ENCODE assay signal across 8 mouse cellular contexts in the genomic region with DNA sequence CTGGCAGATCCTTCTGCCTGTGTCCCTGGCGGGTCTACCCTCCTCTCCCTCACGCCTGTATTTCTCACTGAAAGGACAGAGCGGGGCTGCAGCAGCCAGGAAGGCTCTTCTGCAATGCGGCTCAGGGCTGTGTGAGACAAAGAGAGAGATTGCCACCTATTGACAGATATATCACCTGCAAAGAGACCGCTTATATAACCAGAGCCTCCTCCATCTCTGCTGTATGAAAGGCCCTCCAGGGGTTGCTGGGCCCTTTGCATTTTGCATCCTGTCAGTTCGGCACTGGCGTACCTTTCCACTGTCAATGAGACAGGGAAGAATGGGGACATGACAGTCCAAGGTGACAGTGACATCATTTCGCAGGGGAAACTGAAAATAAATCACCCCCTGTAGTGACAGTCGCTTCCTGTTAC. TPM values are rescaled to one million over a fixed set of nuclear protein-coding genes. Genes with fewer than 3 reads are reported as not detected.
DNase-seq lines count a peak whose midpoint lies in the region; ATAC-seq and TF ChIP-seq lines count a peak whose summit lies in the region.

No protein-coding gene starts in this region.

- no peak overlapping the region for H3K27ac ChIP-seq in spleen, adult 2 months (ENCODE audit: insufficient read depth, low read length)
- peak overlapping the region; percentile 45 for H3K27ac ChIP-seq in cerebellum, adult 2 months (ENCODE audit: insufficient read depth, low read length)
- peak overlapping the region; percentile 82 for H3K27ac ChIP-seq in heart, embryonic 11.5 days (ENCODE audit: low read depth, low read length)
- peak overlapping the region; percentile 84 for H3K27ac ChIP-seq in kidney, embryonic 15.5 days
- 0 out of 2 replicates have a peak overlapping the region, but pooled peaks have one; percentile 9 for H3K27ac ChIP-seq in limb, embryonic 12.5 days

- 30% methylated on average over 9 of the region's 9 CpGs for WGBS in spleen, adult 2 months
- WGBS in cerebellum, adult 2 months: 10% methylated on average over 9 of the region's 9 CpGs
- 31% methylated on average over 9 of the region's 9 CpGs for WGBS in heart, embryonic 11.5 days (ENCODE audit: insufficient replicate concordance)
- 41% methylated on average over 9 of the region's 9 CpGs for WGBS in kidney, embryonic 15.5 days
- WGBS in limb, embryonic 12.5 days: 47% methylated on average over 9 of the region's 9 CpGs

- H3K27me3 ChIP-seq in spleen, adult 2 months (ENCODE audit: control insufficient read depth, insufficient read depth, low read length): no peaks in the 10 kb centered on the region
- no peaks in the 10 kb centered on the region for H3K27me3 ChIP-seq in cerebellum, adult 2 months (ENCODE audit: control insufficient read depth, insufficient read depth, low read length)
- no peaks in the 10 kb centered on the region for H3K27me3 ChIP-seq in heart, embryonic 11.5 days (ENCODE audit: control insufficient read depth, insufficient read depth, low read length)
- H3K27me3 ChIP-seq in kidney, embryonic 15.5 days: no peaks in the 10 kb centered on the region
- no peaks in the 10 kb centered on the region for H3K27me3 ChIP-seq in limb, embryonic 12.5 days

- peaks cover 8% of the 10 kb centered on the region; the same call in 1 of the 2 replicates for H3K4me1 ChIP-seq in spleen, adult 2 months (ENCODE audit: control insufficient read depth, insufficient read depth, insufficient read length)
- peaks cover 5% of the 10 kb centered on the region for H3K4me1 ChIP-seq in cerebellum, adult 2 months (ENCODE audit: control insufficient read depth, insufficient read depth, low read length)
- H3K4me1 ChIP-seq in heart, embryonic 11.5 days (ENCODE audit: control insufficient read depth, insufficient read depth, low read length): peaks cover 37% of the 10 kb centered on the region
- H3K4me1 ChIP-seq in kidney, embryonic 15.5 days: peaks cover 50% of the 10 kb centered on the region
- H3K4me1 ChIP-seq in limb, embryonic 12.5 days (replicated peaks): peaks cover 43% of the 10 kb centered on the region

- peak overlapping the region; percentile 31; the same call in 1 of the 2 replicates for H3K4me2 ChIP-seq in heart, embryonic 11.5 days
- H3K4me2 ChIP-seq in kidney, embryonic 15.5 days: no peak overlapping the region
- H3K4me2 ChIP-seq in limb, embryonic 12.5 days: no peak overlapping the region

- ATAC-seq in heart, embryonic 11.5 days (replicated peaks; ENCODE audit: insufficient number of reproducible peaks, low FRiP score, low TSS enrichment): 0 out of 2 replicates have a peak, but pooled peaks have one; percentile 42
- peak; percentile 22; the same call in 1 of the 2 replicates for ATAC-seq in kidney, embryonic 15.5 days (replicated peaks; ENCODE audit: low FRiP score)
- no peak for ATAC-seq in limb, embryonic 12.5 days (ENCODE audit: insufficient number of reproducible peaks, insufficient read depth, low FRiP score, low TSS enrichment, low read depth)

- no peaks in the 10 kb centered on the region for H3K36me3 ChIP-seq in spleen, adult 2 months (ENCODE audit: control insufficient read depth, insufficient read depth, low read length)
- H3K36me3 ChIP-seq in heart, embryonic 11.5 days (ENCODE audit: control insufficient read depth, insufficient read depth, low read length): 0 out of 2 replicates have a peak, but pooled peaks cover 4% of the 10 kb centered on the region
- peaks cover 43% of the 10 kb centered on the region for H3K36me3 ChIP-seq in kidney, embryonic 15.5 days
- H3K36me3 ChIP-seq in limb, embryonic 12.5 days: peaks cover 42% of the 10 kb centered on the region

- TF ChIP-seq POLR2A in spleen, adult 2 months (IDR thresholded peaks at IDR 0.05; ENCODE audit: low read depth, low read length): no peak
- TF ChIP-seq POLR2A in cerebellum, adult 2 months (IDR thresholded peaks at IDR 0.05; ENCODE audit: borderline replicate concordance, insufficient read depth, low read length): peak; percentile 55; the same call in 1 of the 2 replicates

- peak overlapping the region; percentile 4 for H3K9ac ChIP-seq in heart, embryonic 11.5 days (ENCODE audit: low read depth, low read length)
- H3K9ac ChIP-seq in kidney, embryonic 15.5 days: no peak overlapping the region
- H3K9ac ChIP-seq in limb, embryonic 12.5 days (replicated peaks): no peak overlapping the region

- no peak overlapping the region for H3K4me3 ChIP-seq in spleen, adult 2 months (ENCODE audit: extremely low read depth, insufficient read depth, insufficient read length)
- peak overlapping the region; percentile 35 for H3K4me3 ChIP-seq in cerebellum, adult 2 months (replicated peaks; ENCODE audit: insufficient read depth, low read depth, low read length)
- H3K4me3 ChIP-seq in heart, embryonic 11.5 days (ENCODE audit: low read depth, low read length): no peak overlapping the region
- no peak overlapping the region for H3K4me3 ChIP-seq in kidney, embryonic 15.5 days (replicated peaks)
- H3K4me3 ChIP-seq in limb, embryonic 12.5 days (replicated peaks): no peak overlapping the region

- H3K9me3 ChIP-seq in heart, embryonic 11.5 days (replicated peaks; ENCODE audit: control insufficient read depth, low read length): no peaks in the 10 kb centered on the region
- no peaks in the 10 kb centered on the region for H3K9me3 ChIP-seq in kidney, embryonic 15.5 days (replicated peaks)
- no peaks in the 10 kb centered on the region for H3K9me3 ChIP-seq in limb, embryonic 12.5 days

- TF ChIP-seq CTCF in spleen, adult 2 months (IDR thresholded peaks at IDR 0.05; ENCODE audit: extremely low read depth, insufficient read depth, insufficient read length, insufficient replicate concordance): peak; percentile 9; the same call in 1 of the 2 replicates
- TF ChIP-seq CTCF in cerebellum, adult 2 months (IDR thresholded peaks at IDR 0.05; ENCODE audit: borderline replicate concordance, insufficient read depth, low read depth, low read length): peak; percentile 64

- peak in 1 of 2 experiments; percentile 12 for DNase-seq in spleen, adult 2 months (ENCODE audit: low read depth in 1 of 2, low spot score in 2 of 2)
- DNase-seq in spleen, adult 12 weeks (ENCODE audit: low spot score): no peak
- DNase-seq in cerebellum, adult 2 months: peak; percentile 81 to 89
- peak; percentile 36 for DNase-seq in retina, postnatal 7 days (ENCODE audit: low read depth, low spot score)
- no peak for DNase-seq in gastrocnemius, adult 18-20 months (ENCODE audit: low spot score)

RNA-seq across cellular contexts. Expression of gene Fstl1, which starts 35.8 kb away (rescaled TPM):
- polyA plus RNA-seq in spleen, adult 2 months (2012; rRNA removed): 10.3 and 11.5 TPM in 2 replicates
- polyA plus RNA-seq in cerebellum, adult 2 months (2012; rRNA removed): 26.9 and 35.2 TPM in 2 replicates
- polyA plus RNA-seq in heart, embryonic 11.5 days (2014; fragmentation: Nextera tagmentation; extraction: Ambion mirVana): 500 and 503 TPM in 2 replicates
- polyA plus RNA-seq in kidney, embryonic 15.5 days (2015; fragmentation: Nextera tagmentation; extraction: Ambion mirVana): 557 and 571 TPM in 2 replicates
- polyA plus RNA-seq in limb, embryonic 12.5 days (2016; fragmentation: Nextera tagmentation; extraction: Ambion mirVana): 385 and 432 TPM in 2 replicates
- total RNA-seq in gastrocnemius, adult 18-20 months (2021): 10 to 100 TPM; 25.3 to 36.5 TPM

RNA-seq across cellular contexts. Expression of gene Gm36028, which starts 48.5 kb away (rescaled TPM):
- not detected in 2 replicates for polyA plus RNA-seq in spleen, adult 2 months (2012; rRNA removed)
- 0.15 and 0.21 TPM in 2 replicates for polyA plus RNA-seq in cerebellum, adult 2 months (2012; rRNA removed)
- 1.00 and 1.0 TPM in 2 replicates for polyA plus RNA-seq in heart, embryonic 11.5 days (2014; fragmentation: Nextera tagmentation; extraction: Ambion mirVana)
- 0.19 and 0.42 TPM in 2 replicates for polyA plus RNA-seq in kidney, embryonic 15.5 days (2015; fragmentation: Nextera tagmentation; extraction: Ambion mirVana)
- 0.19 TPM in 2 replicates for polyA plus RNA-seq in limb, embryonic 12.5 days (2016; fragmentation: Nextera tagmentation; extraction: Ambion mirVana)
- not detected for total RNA-seq in gastrocnemius, adult 18-20 months (2021)

RNA-seq across cellular contexts. Expression of gene Lrrc58, which starts 55.7 kb away (rescaled TPM):
- polyA plus RNA-seq in spleen, adult 2 months (2012; rRNA removed): 4.8 and 7.1 TPM in 2 replicates
- 30.7 and 32.8 TPM in 2 replicates for polyA plus RNA-seq in cerebellum, adult 2 months (2012; rRNA removed)
- 41.6 and 42.9 TPM in 2 replicates for polyA plus RNA-seq in heart, embryonic 11.5 days (2014; fragmentation: Nextera tagmentation; extraction: Ambion mirVana)
- polyA plus RNA-seq in kidney, embryonic 15.5 days (2015; fragmentation: Nextera tagmentation; extraction: Ambion mirVana): 65.6 TPM in 2 replicates
- polyA plus RNA-seq in limb, embryonic 12.5 days (2016; fragmentation: Nextera tagmentation; extraction: Ambion mirVana): 66.7 and 71.9 TPM in 2 replicates
- 10 to 100 TPM; 42.6 to 46.2 TPM for total RNA-seq in gastrocnemius, adult 18-20 months (2021)

Comparison
In these comparisons a context has a peak if more than half of its experiments do, and no peak if none do; other contexts are left out.
1. DNase-seq: peak in cerebellum, adult 2 months (2 of 2) and retina, postnatal 7 days (single experiment); none in spleen, adult 12 weeks (single experiment) and gastrocnemius, adult 18-20 months (single experiment).
2. RNA of gene Fstl1, which starts 35.8 kb away (polyA plus RNA-seq): 557 to 571 TPM in kidney, embryonic 15.5 days, 500 to 503 TPM in heart, embryonic 11.5 days and 385 to 432 TPM in limb, embryonic 12.5 days; 26.9 to 35.2 TPM in cerebellum, adult 2 months and 10.3 to 11.5 TPM in spleen, adult 2 months; every median in the first group is over 10 times any median in the second.